ENCODE assay signal across 11 mouse cellular contexts in genomic region chr8:120144652-120145301, GRCm38 (mm10). TPM values are rescaled to one million over a fixed set of nuclear protein-coding genes. Genes with fewer than 3 reads are reported as not detected.
A peak's percentile ranks its signal among the peaks of the same experiment; 100 is the strongest.
DNase-seq lines count a peak whose midpoint lies in the region; ATAC-seq lines count a peak whose summit lies in the region.
"Had no signal": no experiment of that assay in that cellular context is flagged by ENCODE, and none has a peak within 500 bp of the region (broad histone marks: within the 10 kb centered on the region; RNA-seq: fewer than 3 reads in every experiment).

No protein-coding gene starts in this region.

- WGBS in embryonic facial prominence, embryonic 11.5 days = 62% methylated on average over 12 of the region's 12 CpGs
- 50% methylated on average over 12 of the region's 12 CpGs for WGBS in midbrain, embryonic 16.5 days

- no peaks in the 10 kb centered on the region for H3K9me3 ChIP-seq in embryonic facial prominence, embryonic 11.5 days (replicated peaks; ENCODE audit: control insufficient read depth, low read length)
- H3K9me3 ChIP-seq in midbrain, embryonic 16.5 days (replicated peaks; ENCODE audit: control insufficient read depth, low read length, poor library complexity, severe bottlenecking) = no peaks in the 10 kb centered on the region
- H3K9me3 ChIP-seq: heart, embryonic 13.5 days; liver, embryonic 13.5 days had no signal

- H3K4me2 ChIP-seq in embryonic facial prominence, embryonic 11.5 days (ENCODE audit: low read depth, low read length) = no peak overlapping the region
- H3K4me2 ChIP-seq in midbrain, embryonic 16.5 days (ENCODE audit: low read length) = peak overlapping the region; percentile 21; the same call in 1 of the 2 replicates
- H3K4me2 ChIP-seq: heart, embryonic 13.5 days; liver, embryonic 13.5 days had no signal

- intact Hi-C loops in left cerebral cortex, postnatal 4 days (cut with DNase I) = no loop called here

- 0 out of 2 replicates have a peak overlapping the region, but pooled peaks have one; percentile 28 for H3K27ac ChIP-seq in embryonic facial prominence, embryonic 11.5 days (replicated peaks; ENCODE audit: low read depth, low read length)
- H3K27ac ChIP-seq in midbrain, embryonic 16.5 days (ENCODE audit: low read length) = peak overlapping the region; percentile 79
- H3K27ac ChIP-seq: heart, embryonic 13.5 days; liver, embryonic 13.5 days had no signal

- H3K36me3 ChIP-seq in embryonic facial prominence, embryonic 11.5 days (replicated peaks; ENCODE audit: control insufficient read depth, insufficient read depth, low read depth, low read length) = no peaks in the 10 kb centered on the region
- H3K36me3 ChIP-seq in midbrain, embryonic 16.5 days (ENCODE audit: control insufficient read depth, insufficient read depth, low read length) = 0 out of 2 replicates have a peak, but pooled peaks cover 6% of the 10 kb centered on the region
- H3K36me3 ChIP-seq: liver, embryonic 13.5 days had no signal

- no peak overlapping the region for H3K9ac ChIP-seq in embryonic facial prominence, embryonic 11.5 days (replicated peaks; ENCODE audit: low read length)
- peak overlapping the region; percentile 38; the same call in 1 of the 2 replicates for H3K9ac ChIP-seq in midbrain, embryonic 16.5 days (ENCODE audit: low read depth, low read length)
- H3K9ac ChIP-seq: heart, embryonic 13.5 days; liver, embryonic 13.5 days had no signal

- no peaks in the 10 kb centered on the region for H3K27me3 ChIP-seq in embryonic facial prominence, embryonic 11.5 days (ENCODE audit: control insufficient read depth, insufficient read depth, low read length)
- no peaks in the 10 kb centered on the region for H3K27me3 ChIP-seq in midbrain, embryonic 16.5 days (ENCODE audit: control insufficient read depth, insufficient read depth, low read depth, low read length)
- H3K27me3 ChIP-seq: liver, embryonic 13.5 days had no signal

- no peak for DNase-seq in frontal cortex, postnatal 10 days (ENCODE audit: low spot score in 2 of 2)
- DNase-seq in embryonic facial prominence, embryonic 11.5 days (ENCODE audit: low spot score) = no peak
- DNase-seq in left cerebral cortex, postnatal 4 days = peak; percentile 58
- no peak for DNase-seq in ovary, postnatal 10 days (ENCODE audit: low spot score)
- no peak for DNase-seq in kidney, postnatal 10 days
- no peak for DNase-seq in spleen, adult 12 weeks (ENCODE audit: low spot score)
- DNase-seq: liver, embryonic 13.5 days had no signal

- peaks cover 2% of the 10 kb centered on the region; the same call in 1 of the 2 replicates for H3K4me1 ChIP-seq in embryonic facial prominence, embryonic 11.5 days (ENCODE audit: control insufficient read depth, insufficient read depth, low read length)
- H3K4me1 ChIP-seq in midbrain, embryonic 16.5 days (ENCODE audit: control insufficient read depth, insufficient read depth, low read length) = peaks cover 16% of the 10 kb centered on the region
- H3K4me1 ChIP-seq: liver, embryonic 13.5 days had no signal

- no peak overlapping the region for H3K4me3 ChIP-seq in embryonic facial prominence, embryonic 11.5 days (ENCODE audit: low read depth, low read length)
- no peak overlapping the region for H3K4me3 ChIP-seq in midbrain, embryonic 16.5 days (ENCODE audit: low read depth, low read length)
- H3K4me3 ChIP-seq: heart, embryonic 13.5 days; liver, embryonic 13.5 days had no signal

- ATAC-seq in frontal cortex, adult (ENCODE audit: low TSS enrichment) = peak; percentile 66
- no peak for ATAC-seq in embryonic facial prominence, embryonic 11.5 days (replicated peaks; ENCODE audit: insufficient number of reproducible peaks, low FRiP score, low TSS enrichment, low read depth)
- ATAC-seq in midbrain, embryonic 16.5 days = peak; percentile 73

RNA-seq across cellular contexts. Expression of gene 6430548M08Rik, which starts 30.8 kb away (rescaled TPM):
- polyA plus RNA-seq in embryonic facial prominence, embryonic 11.5 days (2014; fragmentation: Nextera tagmentation; extraction: Ambion mirVana) = 2.8 and 6.4 TPM in 2 replicates
- total RNA-seq in left cerebral cortex, postnatal 4 days (2021) = 10 to 100 TPM; 74.9 to 76.5 TPM
- polyA plus RNA-seq in midbrain, embryonic 16.5 days (2015; fragmentation: Nextera tagmentation; extraction: Ambion mirVana) = 37.1 and 40.2 TPM in 2 replicates

RNA-seq across cellular contexts. Expression of gene Fam92b, which starts 32.5 kb away (rescaled TPM):
- polyA plus RNA-seq in embryonic facial prominence, embryonic 11.5 days (2014; fragmentation: Nextera tagmentation; extraction: Ambion mirVana) = 1.4 and 1.5 TPM in 2 replicates
- not detected for total RNA-seq in left cerebral cortex, postnatal 4 days (2021)
- polyA plus RNA-seq in midbrain, embryonic 16.5 days (2015; fragmentation: Nextera tagmentation; extraction: Ambion mirVana) = 2.1 and 2.4 TPM in 2 replicates
- polyA plus RNA-seq: heart, embryonic 13.5 days; liver, embryonic 13.5 days; spleen, adult 2 months had no signal

RNA-seq across cellular contexts. Expression of gene Zdhhc7, which starts 43.5 kb away (rescaled TPM):
- polyA plus RNA-seq in embryonic facial prominence, embryonic 11.5 days (2014; fragmentation: Nextera tagmentation; extraction: Ambion mirVana) = 23.8 and 23.9 TPM in 2 replicates
- total RNA-seq in left cerebral cortex, postnatal 4 days (2021) = 10 to 100 TPM; 27.7 TPM
- polyA plus RNA-seq in midbrain, embryonic 16.5 days (2015; fragmentation: Nextera tagmentation; extraction: Ambion mirVana) = 27.8 and 29.5 TPM in 2 replicates
